In the genomic region with DNA sequence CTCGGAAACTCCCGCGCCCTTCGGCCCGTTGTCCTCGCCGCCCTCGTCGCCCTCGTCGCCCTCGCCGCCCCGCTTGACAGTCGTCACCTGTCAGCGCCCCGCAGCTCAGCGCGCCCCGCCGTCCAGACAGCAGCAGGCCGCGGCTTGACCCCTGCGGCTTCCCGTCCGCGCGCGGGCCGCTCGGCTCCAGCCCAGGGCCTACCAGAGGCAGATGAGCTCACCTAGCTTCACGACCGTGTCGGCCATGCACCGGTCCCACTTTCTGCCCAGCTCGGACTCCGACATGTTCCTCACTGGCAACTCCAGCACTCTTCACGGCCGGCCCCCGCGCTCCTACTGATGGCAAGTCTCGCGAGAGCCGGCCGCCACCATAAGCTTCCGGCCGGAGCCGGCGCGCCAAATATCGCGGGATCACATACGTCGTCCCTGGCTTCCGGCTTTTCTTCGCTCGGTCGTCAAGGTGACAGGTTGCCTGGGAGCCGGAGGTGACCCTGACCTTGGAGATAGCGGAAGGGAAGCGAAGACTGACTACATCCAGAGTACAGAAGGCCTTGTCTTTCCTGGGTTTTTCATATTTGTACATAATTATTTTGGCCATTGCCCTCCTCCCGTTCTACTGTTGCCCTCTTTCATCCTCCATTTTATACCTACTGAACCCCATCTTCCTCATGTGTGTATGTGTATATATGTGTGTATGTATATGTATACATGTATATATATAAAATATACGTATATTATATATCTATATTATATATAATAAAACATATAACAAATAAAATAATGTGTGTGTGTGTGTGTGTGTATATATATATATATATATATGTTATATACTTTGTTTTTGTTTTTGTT, we compare ENCODE assay signal across 8 mouse cellular contexts. TPM values are rescaled to one million over a fixed set of nuclear protein-coding genes. Genes with fewer than 3 reads are reported as not detected.
DNase-seq lines count a peak whose midpoint lies in the region; ATAC-seq lines count a peak whose summit lies in the region.

A gene (minus strand): TSS at position 413 of the 849 bp plus-strand sequence.

- H3K4me2 ChIP-seq in hindbrain, embryonic 14.5 days (replicated peaks): peak within 1 kb of the TSS; percentile 96

- peak within 1 kb of the TSS; percentile 88 for H3K27ac ChIP-seq in hindbrain, embryonic 14.5 days

- peaks cover 21% of the 10 kb centered on the region for H3K4me1 ChIP-seq in hindbrain, embryonic 14.5 days (replicated peaks; ENCODE audit: control insufficient read depth, insufficient read depth, low read length)

- peak; percentile 99 for DNase-seq in R1 (ENCODE audit: low read depth, low spot score)
- DNase-seq in cerebellum, postnatal 25 days: peak; percentile 97 to 99
- DNase-seq in frontal cortex, postnatal 25 days (ENCODE audit: low spot score in 2 of 2): peak; percentile 97 to 98
- peak; percentile 99 for DNase-seq in hindbrain, embryonic 14.5 days (ENCODE audit: low spot score)
- DNase-seq in layer of hippocampus, postnatal 36 days: peak; percentile 95 to 97
- DNase-seq in lung, postnatal 36 days: peak; percentile 99
- peak; percentile 99 for DNase-seq in retina, postnatal 1 day
- DNase-seq in urinary bladder, adult 18-20 months (ENCODE audit: low spot score in 2 of 2): peak; percentile 89 to 96

- no peaks in the 10 kb centered on the region for H3K27me3 ChIP-seq in hindbrain, embryonic 14.5 days (ENCODE audit: control insufficient read depth, insufficient read depth, low read length)

- H3K36me3 ChIP-seq in hindbrain, embryonic 14.5 days (replicated peaks; ENCODE audit: control insufficient read depth, insufficient read depth): no peaks in the 10 kb centered on the region

- under 1% methylated on average over 62 of the region's 63 CpGs for WGBS in hindbrain, embryonic 14.5 days

- H3K4me3 ChIP-seq in hindbrain, embryonic 14.5 days (replicated peaks; ENCODE audit: low read length): peak within 1 kb of the TSS; percentile 83

- H3K9ac ChIP-seq in hindbrain, embryonic 14.5 days: peak within 1 kb of the TSS; percentile 93

- H3K9me3 ChIP-seq in hindbrain, embryonic 14.5 days (ENCODE audit: control insufficient read depth, low read length): no peaks in the 10 kb centered on the region

- ATAC-seq in hindbrain, embryonic 14.5 days (ENCODE audit: low FRiP score): peak; percentile 97

RNA-seq across cellular contexts. Expression of the gene that starts here (rescaled TPM):
- polyA plus RNA-seq in hindbrain, embryonic 14.5 days (2014; fragmentation: Nextera tagmentation; extraction: Ambion mirVana): 391 and 450 TPM in 2 replicates
- total RNA-seq in layer of hippocampus, postnatal 36 days (2021): 100 to 1,000 TPM; 198 to 212 TPM

Comparison
In these comparisons a context has a peak if more than half of its experiments do, and no peak if none do; other contexts are left out.
1. Peak in every context shown above with its lines: DNase-seq, ATAC-seq, H3K4me3 ChIP-seq and H3K27ac ChIP-seq.